Mouse (Mus musculus) hindlimb bud, embryonic 11.5 days (tissue): Measurements from ENCODE around the gene Acsl6.
"Not testable (repeated sequence)": the region's sequence is repeated elsewhere in the genome, so short reads cannot be mapped to it uniquely, and the experiment has no call there.

Source experiments
- DNase-seq: peaks from one replicate; pipeline ENCODE4 v3.0.0-alpha.2; 2012; ENCODE audit warnings: low read depth, low spot score; ENCODE audit errors: extremely low spot score

Acsl6 gene

GRCm38 (mm10) chr11:54303728-54304470 is at the start of gene Acsl6:
Gene Acsl6, plus strand, starts transcription at chr11:54303798.
- DNase-seq = no peak

- DNase-seq = no peak
These were observed 49.5 kb upstream of the Acsl6 start for GRCm38 (mm10) chr11:54254114-54254513.

- peak; percentile 20 for DNase-seq
These were observed 46.8 kb upstream of the Acsl6 start for GRCm38 (mm10) chr11:54256624-54257376.

- DNase-seq = no peak
These were observed 40.1 kb upstream of the Acsl6 start for GRCm38 (mm10) chr11:54263405-54264031.

GRCm38 (mm10) chr11:54264542-54264941 is 39.1 kb upstream of the Acsl6 start:
- DNase-seq = peak; percentile 35

- no peak for DNase-seq
These were observed 36.4 kb upstream of the Acsl6 start, which contains the start of gene Il3 for GRCm38 (mm10) chr11:54267177-54267576. Gene Il3, minus strand, starts transcription at chr11:54267277.

- DNase-seq = no peak
These were observed 34.3 kb upstream of the Acsl6 start for GRCm38 (mm10) chr11:54269191-54269896.

- no peak for DNase-seq
These were observed 32.1 kb upstream of the Acsl6 start for GRCm38 (mm10) chr11:54271437-54271949.

GRCm38 (mm10) chr11:54287821-54288453 is 15.7 kb upstream of the Acsl6 start:
- DNase-seq = no peak

GRCm38 (mm10) chr11:54292163-54292562 is 11.4 kb upstream of the Acsl6 start:
- DNase-seq = no peak

- DNase-seq = no peak
These were observed 9.4 kb upstream of the Acsl6 start for GRCm38 (mm10) chr11:54293980-54294807.

- DNase-seq = no peak
These were observed 7.6 kb upstream of the Acsl6 start for GRCm38 (mm10) chr11:54295971-54296370.

- DNase-seq = no peak
These were observed 6.9 kb upstream of the Acsl6 start for GRCm38 (mm10) chr11:54296734-54297133.

GRCm38 (mm10) chr11:54297471-54297870 is 6.1 kb upstream of the Acsl6 start:
- DNase-seq = not testable (repeated sequence)

GRCm38 (mm10) chr11:54298777-54299176 is 4.8 kb upstream of the Acsl6 start:
- DNase-seq = no peak

GRCm38 (mm10) chr11:54301994-54302393 is 1.6 kb upstream of the Acsl6 start:
- no peak for DNase-seq

GRCm38 (mm10) chr11:54302606-54303005 is 992 bp upstream of the Acsl6 start:
- no peak for DNase-seq

GRCm38 (mm10) chr11:54303076-54303727 is 396 bp upstream of the Acsl6 start:
- DNase-seq = peak; percentile 66

GRCm38 (mm10) chr11:54304471-54304873 is 874 bp downstream of the Acsl6 start:
- no peak for DNase-seq
